Mouse (Mus musculus) urinary bladder, postnatal 10 days (tissue): ENCODE results near the gene Olfr610.
"Not testable (repeated sequence)": the region's sequence is repeated elsewhere in the genome, so short reads cannot be mapped to it uniquely, and the experiment has no call there.

ENCODE experiments used
- DNase-seq: peaks from one replicate; pipeline ENCODE4 v3.0.0; 2022; ENCODE audit warnings: low spot score

The Olfr610 gene

GRCm38 (mm10) chr7:103512022-103512421 lies at the start of gene Olfr610:
Gene Olfr610 (minus strand): TSS chr7:103512122.
- no peak for DNase-seq

- DNase-seq = no peak
These were observed 43.9 kb upstream of the Olfr610 start, which contains the start of gene Olfr615 for GRCm38 (mm10) chr7:103555779-103556178. Gene Olfr615 (plus strand): TSS chr7:103556079.

GRCm38 (mm10) chr7:103547774-103548173 lies 35.9 kb upstream of the Olfr610 start, which contains the start of gene Olfr613:
Gene Olfr613 (plus strand): TSS chr7:103548074.
- no peak for DNase-seq

GRCm38 (mm10) chr7:103542617-103543016 lies 30.7 kb upstream of the Olfr610 start, which contains the start of gene Olfr612:
Gene Olfr612 (minus strand): TSS chr7:103542717.
- DNase-seq = not testable (repeated sequence)

GRCm38 (mm10) chr7:103520746-103521145 lies 8.8 kb upstream of the Olfr610 start, which contains the start of gene Olfr611:
Gene Olfr611 (minus strand): TSS chr7:103520846.
- DNase-seq = not testable (repeated sequence)

GRCm38 (mm10) chr7:103497962-103498361 lies 14.0 kb downstream of the Olfr610 start, which contains the start of gene Olfr609:
Gene Olfr609 (minus strand): TSS chr7:103498062.
- DNase-seq = no peak

GRCm38 (mm10) chr7:103477106-103477505 lies 34.8 kb downstream of the Olfr610 start:
- not testable (repeated sequence) for DNase-seq

- DNase-seq = no peak
These were observed 42.3 kb downstream of the Olfr610 start, which contains the start of gene Olfr608 for GRCm38 (mm10) chr7:103469577-103469976. Gene Olfr608 (plus strand): TSS chr7:103469877.

GRCm38 (mm10) chr7:103460590-103460989 lies 51.3 kb downstream of the Olfr610 start:
- no peak for DNase-seq
